Mouse (Mus musculus): ENCODE measurements at regions not wholly inside any gene's neighbourhood (a gene's known extent, or its start where the extent isn't known, plus 50 kb on each side); places are given as distances from the start of the nearest gene placed in this dataset.
A peak's percentile ranks its signal among the peaks of the same experiment; 100 is the strongest.
"Not testable (repeated sequence)": the region's sequence is repeated elsewhere in the genome, so short reads cannot be mapped to it uniquely, and the experiment has no call there.

GRCm38 (mm10) chr16:3334355-3334754, 256.5 kb upstream of the Olfr161 start:
- H3K4me2 ChIP-seq; H3K9me3 ChIP-seq; H3K27me3 ChIP-seq; H3K4me3 ChIP-seq; H3K4me1 ChIP-seq; ATAC-seq (ENCODE audit: insufficient number of reproducible peaks, insufficient read depth, low FRiP score, low TSS enrichment, low read depth); H3K36me3 ChIP-seq; H3K9ac ChIP-seq; H3K27ac ChIP-seq: not testable (repeated sequence)
- 88% methylated on average over 5 of the region's 5 CpGs for WGBS

GRCm38 (mm10) chr16:3343372-3343771, 247.5 kb upstream of the Olfr161 start:
- H3K27me3 ChIP-seq; H3K9ac ChIP-seq; H3K36me3 ChIP-seq; H3K4me1 ChIP-seq; ATAC-seq (ENCODE audit: insufficient number of reproducible peaks, insufficient read depth, low FRiP score, low TSS enrichment, low read depth); H3K4me3 ChIP-seq; H3K27ac ChIP-seq; H3K9me3 ChIP-seq; H3K4me2 ChIP-seq: not testable (repeated sequence)
- 29% methylated on average over 4 of the region's 4 CpGs for WGBS

GRCm38 (mm10) chr16:3344725-3345380, 246.0 kb upstream of the Olfr161 start:
- H3K9me3 ChIP-seq; H3K4me1 ChIP-seq; H3K36me3 ChIP-seq; H3K27me3 ChIP-seq; H3K4me3 ChIP-seq; H3K4me2 ChIP-seq; H3K27ac ChIP-seq; ATAC-seq (ENCODE audit: insufficient number of reproducible peaks, insufficient read depth, low FRiP score, low TSS enrichment, low read depth); H3K9ac ChIP-seq: not testable (repeated sequence)
- no CpG with 5 or more reads among the region's 1 CpGs for WGBS

GRCm38 (mm10) chr16:3349382-3349781, 241.5 kb upstream of the Olfr161 start:
- H3K4me2 ChIP-seq; H3K4me1 ChIP-seq; ATAC-seq (ENCODE audit: insufficient number of reproducible peaks, insufficient read depth, low FRiP score, low TSS enrichment, low read depth); H3K36me3 ChIP-seq; H3K4me3 ChIP-seq; H3K9ac ChIP-seq; H3K27ac ChIP-seq; H3K27me3 ChIP-seq; H3K9me3 ChIP-seq: not testable (repeated sequence)
- 85% methylated on average over 1 of the region's 4 CpGs for WGBS

- not testable (repeated sequence) for H3K9me3 ChIP-seq, H3K4me2 ChIP-seq, H3K4me3 ChIP-seq, H3K27me3 ChIP-seq, H3K9ac ChIP-seq, H3K4me1 ChIP-seq, H3K36me3 ChIP-seq, H3K27ac ChIP-seq
- 64% methylated on average over 3 of the region's 4 CpGs for WGBS
- ATAC-seq (ENCODE audit: insufficient number of reproducible peaks, insufficient read depth, low FRiP score, low TSS enrichment, low read depth) = peak; percentile 43; the same call in 1 of the 2 replicates
Measured at GRCm38 (mm10) chr16:3349850-3350547, 240.8 kb upstream of the Olfr161 start.

- not testable (repeated sequence) for H3K4me2 ChIP-seq, H3K4me3 ChIP-seq, H3K27me3 ChIP-seq, H3K9ac ChIP-seq, H3K4me1 ChIP-seq, H3K27ac ChIP-seq, H3K36me3 ChIP-seq, H3K9me3 ChIP-seq
- 76% methylated on average over 7 of the region's 7 CpGs for WGBS
- ATAC-seq (ENCODE audit: insufficient number of reproducible peaks, insufficient read depth, low FRiP score, low TSS enrichment, low read depth) = peak; percentile 85
Measured at GRCm38 (mm10) chr16:3350668-3351507, 240.0 kb upstream of the Olfr161 start.

GRCm38 (mm10) chr16:3351508-3352046, 239.3 kb upstream of the Olfr161 start:
- H3K27me3 ChIP-seq, H3K9me3 ChIP-seq, H3K4me3 ChIP-seq, H3K4me2 ChIP-seq, H3K36me3 ChIP-seq, H3K27ac ChIP-seq, H3K9ac ChIP-seq, H3K4me1 ChIP-seq: not testable (repeated sequence)
- ATAC-seq (ENCODE audit: insufficient number of reproducible peaks, insufficient read depth, low FRiP score, low TSS enrichment, low read depth) = peak; percentile 95
- 78% methylated on average over 3 of the region's 3 CpGs for WGBS
